Mouse (Mus musculus) embryonic facial prominence, embryonic 14.5 days (tissue): ENCODE results near the gene Tnfrsf1b. TPM values are rescaled to one million over a fixed set of nuclear protein-coding genes. Genes with fewer than 3 reads are reported as not detected.

Experiments used
- ATAC-seq: fragments of 200-750 bp; cut with Nextera tagmentation; 2 replicates; pipeline ENCODE4 v1.8.0; 2017; ENCODE audit warnings: low read depth, moderate number of reproducible peaks, moderate TSS enrichment
- DNase-seq: peaks from one replicate; pipeline ENCODE4 v3.0.0-alpha.2; 2015; ENCODE audit warnings: low spot score
- H3K27ac ChIP-seq: fragments of 300-500 bp; sonication (generic); replicated peaks from 2 replicates; pipeline ENCODE4 v1.5.1; 2014; ENCODE audit warnings: low read depth, mild to moderate bottlenecking, low read length, moderate library complexity
- H3K27me3 ChIP-seq: fragments of 300-500 bp; sonication (generic); replicated peaks from 2 replicates; pipeline ENCODE4 v1.6.1; 2014; ENCODE audit warnings: low read length; ENCODE audit not compliant: control insufficient read depth, insufficient read depth
- H3K36me3 ChIP-seq: fragments of 300-500 bp; sonication (generic); 2 replicates; pipeline ENCODE4 v1.6.1; 2014; ENCODE audit warnings: low read length, mixed read lengths; ENCODE audit not compliant: control insufficient read depth, insufficient read depth
- H3K4me1 ChIP-seq: fragments of 300-500 bp; sonication (generic); 2 replicates; pipeline ENCODE4 v1.6.1; 2014; ENCODE audit warnings: antibody characterized with exemption, low read length; ENCODE audit not compliant: control insufficient read depth, insufficient read depth
- H3K4me2 ChIP-seq: fragments of 300-500 bp; sonication (generic); 2 replicates; pipeline ENCODE4 v1.6.1; 2014; ENCODE audit warnings: low read depth, mild to moderate bottlenecking, low read length, moderate library complexity, mixed read lengths
- H3K4me3 ChIP-seq: fragments of 300-500 bp; sonication (generic); 2 replicates; pipeline ENCODE4 v1.5.1; 2014; ENCODE audit warnings: low read depth, mild to moderate bottlenecking, low read length
- H3K9ac ChIP-seq: fragments of 300-500 bp; sonication (generic); 2 replicates; pipeline ENCODE4 v1.6.1; 2014; ENCODE audit warnings: low read depth, mild to moderate bottlenecking, low read length, moderate library complexity, mixed read lengths
- H3K9me3 ChIP-seq: fragments of 300-500 bp; sonication (generic); 2 replicates; pipeline ENCODE4 v1.6.1; 2016; ENCODE audit warnings: low read length; ENCODE audit not compliant: control insufficient read depth
- WGBS: fragments of 180-500 bp; shearing (Covaris S2); extraction: QIAGEN DNeasy Blood & Tissue Kit; methylation state at CpG from one replicate; pipeline ENCODE4 v1.1.7; 2014; 5-methylcytosine and 5-hydroxymethylcytosine counted together
- polyA plus RNA-seq: library from polyadenylated mRNA; unstranded; fragments of >200 nt; fragmentation: Nextera tagmentation; extraction: Ambion mirVana; gene quantifications from 2 replicates; pipeline ENCODE4 v1.2.1, GENCODE M21; 2014

The Tnfrsf1b gene
- polyA plus RNA-seq, 1 experiment from 2014 or later, result 4.5 TPM

DNA sequence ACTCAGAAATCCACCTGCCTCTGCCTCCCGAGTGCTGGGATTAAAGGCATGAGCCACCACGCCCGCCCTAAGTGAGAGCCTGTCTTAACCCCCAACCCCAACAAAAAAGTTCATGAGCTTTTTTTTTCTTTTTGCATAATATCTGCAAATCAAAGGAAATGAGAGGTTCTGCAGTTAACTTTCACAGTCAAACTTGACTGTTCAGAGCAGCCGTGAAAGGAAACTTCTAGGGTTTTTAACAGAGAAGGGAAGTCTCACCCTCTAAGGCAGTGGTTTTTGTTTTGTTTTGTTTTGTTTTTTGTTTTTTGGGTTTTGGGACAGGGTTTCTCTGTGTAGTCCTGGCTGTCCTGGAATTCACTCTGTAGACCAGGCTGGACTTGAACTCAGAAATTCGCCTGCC lies 36.1 kb downstream of the Tnfrsf1b start:
- Histone ChIP-seq H3K4me2 (no peak overlapping the region), H3K27me3 (no peaks in the 10 kb centered on the region), H3K4me3 (no peak overlapping the region), H3K9me3 (no peaks in the 10 kb centered on the region), H3K27ac (no peak overlapping the region), H3K4me1 (no peaks in the 10 kb centered on the region), H3K36me3 (no peaks in the 10 kb centered on the region), H3K9ac (no peak overlapping the region)
- ATAC-seq, result no peak
- DNase-seq, result no peak
- WGBS, result 88% methylated on average over 5 of the region's 5 CpGs

GRCm38 (mm10) chr4:145209690-145210088 lies 37.0 kb downstream of the Tnfrsf1b start:
- Histone ChIP-seq H3K36me3 (no peaks in the 10 kb centered on the region), H3K4me2 (no peak overlapping the region), H3K27me3 (no peaks in the 10 kb centered on the region), H3K9me3 (no peaks in the 10 kb centered on the region), H3K27ac (no peak overlapping the region), H3K4me1 (no peaks in the 10 kb centered on the region), H3K4me3 (no peak overlapping the region), H3K9ac (no peak overlapping the region)
- DNase-seq, result peak; percentile 68
- ATAC-seq, result peak; percentile 51; the same call in 1 of the 2 replicates
- 12% methylated on average over 5 of the region's 5 CpGs for WGBS

DNA sequence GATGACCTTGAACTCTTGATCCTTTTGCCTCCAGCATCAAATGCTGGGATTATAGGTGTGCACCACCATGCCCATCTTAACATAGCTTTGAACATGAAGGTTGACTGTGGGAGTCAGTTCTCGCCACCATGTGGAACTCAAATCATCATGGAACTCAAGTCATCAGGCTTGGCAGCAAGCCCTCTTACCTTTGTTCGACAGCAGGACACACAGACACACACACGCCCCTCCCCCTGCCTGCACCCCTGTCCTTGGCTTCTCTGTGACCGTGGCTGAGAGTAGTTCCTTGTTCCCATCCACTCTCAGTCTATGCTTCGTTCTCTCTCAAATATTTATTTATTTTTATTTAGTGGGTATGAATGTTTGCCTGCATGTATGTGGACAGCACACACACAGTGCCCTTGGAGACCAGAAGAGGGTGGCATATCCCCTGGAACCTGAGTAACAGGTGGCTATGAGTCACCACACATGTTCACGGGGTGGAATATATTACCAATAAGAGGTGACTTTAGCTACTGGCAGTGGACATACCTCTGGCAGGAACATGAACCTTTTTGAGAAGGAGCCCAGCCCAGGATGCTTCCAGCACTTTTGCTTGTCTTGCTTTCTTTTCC lies 37.5 kb downstream of the Tnfrsf1b start:
- no peak for DNase-seq
- 71% methylated on average over 6 of the region's 6 CpGs for WGBS

GRCm38 (mm10) chr4:145207718-145208371 lies 38.8 kb downstream of the Tnfrsf1b start:
- no peak overlapping the region for H3K27ac ChIP-seq
- WGBS, result 46% methylated on average over 3 of the region's 3 CpGs
- no peak overlapping the region for H3K4me2 ChIP-seq
- no peaks in the 10 kb centered on the region for H3K27me3 ChIP-seq
- H3K4me1 ChIP-seq, result no peaks in the 10 kb centered on the region
- H3K36me3 ChIP-seq, result no peaks in the 10 kb centered on the region
- no peak for ATAC-seq
- no peak for DNase-seq
- H3K9ac ChIP-seq, result no peak overlapping the region
- H3K9me3 ChIP-seq, result no peaks in the 10 kb centered on the region
- no peak overlapping the region for H3K4me3 ChIP-seq

More for the DNA sequence above, 37.5 kb downstream of the Tnfrsf1b start:
- no peak overlapping the region for H3K9ac ChIP-seq
- ATAC-seq, result peak; percentile 42; the same call in 1 of the 2 replicates
- no peaks in the 10 kb centered on the region for H3K9me3 ChIP-seq
- no peak overlapping the region for H3K4me2 ChIP-seq
- H3K36me3 ChIP-seq, result no peaks in the 10 kb centered on the region
- H3K4me1 ChIP-seq, result no peaks in the 10 kb centered on the region
- H3K27me3 ChIP-seq, result no peaks in the 10 kb centered on the region
- H3K27ac ChIP-seq, result no peak overlapping the region
- H3K4me3 ChIP-seq, result no peak overlapping the region

DNA sequence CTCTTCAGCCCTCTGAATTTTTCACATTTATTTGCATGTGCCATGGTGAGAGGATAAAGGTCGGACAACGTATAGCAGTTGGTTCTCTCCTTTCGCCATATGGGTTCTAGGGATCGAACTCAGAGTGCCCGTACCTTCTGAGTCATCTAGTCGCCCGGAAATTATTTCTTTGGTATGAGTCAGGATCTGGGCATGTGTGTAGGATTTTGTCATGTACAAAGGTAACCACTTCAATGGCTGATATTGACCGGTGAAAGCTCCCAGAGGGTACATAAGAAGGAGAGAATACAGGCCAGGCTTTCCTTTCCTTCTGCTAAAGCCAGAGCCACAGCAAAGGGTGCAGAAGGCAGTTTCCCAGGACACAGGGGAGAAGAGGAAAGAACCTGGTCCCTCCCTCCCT lies 41.9 kb downstream of the Tnfrsf1b start:
- Histone ChIP-seq H3K36me3 (no peaks in the 10 kb centered on the region), H3K4me1 (no peaks in the 10 kb centered on the region; the same call in 1 of the 2 replicates), H3K4me2 (no peak overlapping the region), H3K9me3 (no peaks in the 10 kb centered on the region), H3K27me3 (no peaks in the 10 kb centered on the region), H3K4me3 (no peak overlapping the region), H3K27ac (no peak overlapping the region), H3K9ac (no peak overlapping the region)
- WGBS, result 82% methylated on average over 8 of the region's 8 CpGs
- ATAC-seq (no peak), DNase-seq (no peak)

DNA sequence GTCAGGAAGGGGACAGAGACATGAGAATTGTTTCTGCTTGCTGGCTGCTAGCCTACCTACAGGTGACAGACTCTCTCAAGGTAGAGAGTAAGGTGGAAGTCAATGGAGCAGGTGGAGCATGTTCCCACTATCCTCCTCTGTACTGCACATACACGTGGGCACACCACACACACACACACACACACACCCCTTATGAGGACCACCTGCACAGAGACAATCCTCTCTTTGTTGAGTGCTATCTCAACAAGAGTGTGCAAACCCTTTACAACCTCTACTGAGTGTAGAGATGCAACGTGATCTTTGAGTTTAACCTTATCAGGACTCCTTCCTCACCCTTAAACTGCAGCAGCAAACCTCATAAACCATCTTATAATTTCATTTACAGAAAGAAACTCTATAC lies 43.4 kb downstream of the Tnfrsf1b start:
- H3K27ac ChIP-seq, result no peak overlapping the region
- no peaks in the 10 kb centered on the region; the same call in 1 of the 2 replicates for H3K4me1 ChIP-seq
- no peaks in the 10 kb centered on the region for H3K27me3 ChIP-seq
- no peaks in the 10 kb centered on the region for H3K9me3 ChIP-seq
- no peaks in the 10 kb centered on the region for H3K36me3 ChIP-seq
- H3K9ac ChIP-seq, result no peak overlapping the region
- ATAC-seq, result no peak
- no peak for DNase-seq
- H3K4me3 ChIP-seq, result no peak overlapping the region
- H3K4me2 ChIP-seq, result no peak overlapping the region
- 75% methylated on average over 2 of the region's 2 CpGs for WGBS

GRCm38 (mm10) chr4:145201424-145201823 lies 45.2 kb downstream of the Tnfrsf1b start:
- Histone ChIP-seq H3K27ac (no peak overlapping the region), H3K4me3 (no peak overlapping the region), H3K36me3 (no peaks in the 10 kb centered on the region), H3K4me1 (no peaks in the 10 kb centered on the region; the same call in 1 of the 2 replicates), H3K27me3 (no peaks in the 10 kb centered on the region), H3K9ac (no peak overlapping the region), H3K4me2 (no peak overlapping the region), H3K9me3 (no peaks in the 10 kb centered on the region)
- WGBS, result 81% methylated on average over 3 of the region's 3 CpGs
- ATAC-seq (no peak), DNase-seq (no peak)

- ATAC-seq (peak; percentile 51; the same call in 1 of the 2 replicates), DNase-seq (peak; percentile 51)
- Histone ChIP-seq H3K4me3 (no peak overlapping the region), H3K4me2 (no peak overlapping the region), H3K9ac (no peak overlapping the region), H3K27ac (no peak overlapping the region), H3K36me3 (no peaks in the 10 kb centered on the region), H3K9me3 (no peaks in the 10 kb centered on the region), H3K27me3 (no peaks in the 10 kb centered on the region), H3K4me1 (no peaks in the 10 kb centered on the region; the same call in 1 of the 2 replicates)
- 32% methylated on average over 11 of the region's 11 CpGs for WGBS
Measured at GRCm38 (mm10) chr4:145199982-145200699, 46.5 kb downstream of the Tnfrsf1b start.
